ENCODE assay signal across 9 mouse cellular contexts in genomic region chr2:152080685-152081541, GRCm38 (mm10). TPM values are rescaled to one million over a fixed set of nuclear protein-coding genes. Genes with fewer than 3 reads are reported as not detected.
A peak's percentile ranks its signal among the peaks of the same experiment; 100 is the strongest.
DNase-seq lines count a peak whose midpoint lies in the region; ATAC-seq and TF ChIP-seq lines count a peak whose summit lies in the region.
"Had no signal": no experiment of that assay in that cellular context is flagged by ENCODE, and none has a peak within 500 bp of the region (broad histone marks: within the 10 kb centered on the region; RNA-seq: fewer than 3 reads in every experiment).

TSS of gene Scrt2 (plus strand) at chr2:152081529.

- H3K9me3 ChIP-seq in lung, embryonic 14.5 days (ENCODE audit: low read depth, low read length) = no peaks in the 10 kb centered on the region
- H3K9me3 ChIP-seq in limb, embryonic 12.5 days = no peaks in the 10 kb centered on the region
- H3K9me3 ChIP-seq in neural tube, embryonic 13.5 days = no peaks in the 10 kb centered on the region

- peak within 1 kb of the TSS; percentile 16; the same call in 1 of the 2 replicates for H3K4me3 ChIP-seq in lung, embryonic 14.5 days (ENCODE audit: low read depth, low read length)
- H3K4me3 ChIP-seq in limb, embryonic 12.5 days (replicated peaks) = peak within 1 kb of the TSS; percentile 34
- peak within 1 kb of the TSS; percentile 94 for H3K4me3 ChIP-seq in neural tube, embryonic 13.5 days

- intact Hi-C loops in heart, postnatal 14 days (cut with DNase I) = no loop called here

- H3K27ac ChIP-seq in lung, embryonic 14.5 days (ENCODE audit: low read depth) = no peak within 1 kb of the TSS
- no peak within 1 kb of the TSS for H3K27ac ChIP-seq in limb, embryonic 12.5 days
- peak within 1 kb of the TSS; percentile 99 for H3K27ac ChIP-seq in neural tube, embryonic 13.5 days (replicated peaks)

- H3K4me2 ChIP-seq in lung, embryonic 14.5 days = peak within 1 kb of the TSS; percentile 59
- H3K4me2 ChIP-seq in limb, embryonic 12.5 days = peak within 1 kb of the TSS; percentile 65
- H3K4me2 ChIP-seq in neural tube, embryonic 13.5 days = peak within 1 kb of the TSS; percentile 95

- H3K27me3 ChIP-seq in lung, embryonic 14.5 days (ENCODE audit: insufficient read depth, low read length) = peaks cover 55% of the 10 kb centered on the region
- peaks cover 95% of the 10 kb centered on the region for H3K27me3 ChIP-seq in limb, embryonic 12.5 days
- H3K27me3 ChIP-seq in neural tube, embryonic 13.5 days = no peaks in the 10 kb centered on the region; the same call in 1 of the 2 replicates

- WGBS in lung, embryonic 14.5 days = 1% methylated on average over 23 of the region's 24 CpGs
- WGBS in limb, embryonic 12.5 days = under 1% methylated on average over 23 of the region's 24 CpGs
- WGBS in neural tube, embryonic 13.5 days = under 1% methylated on average over 21 of the region's 24 CpGs

- peak; percentile 31 for DNase-seq in lung, embryonic 14.5 days
- DNase-seq in lung, postnatal 14 days = no peak
- DNase-seq in embryo, embryonic 9.5 days (ENCODE audit: extremely low spot score) = peak; percentile 48
- peak; percentile 23 to 33 for DNase-seq in heart, postnatal 14 days
- no peak for DNase-seq in urinary bladder, postnatal 4 days (ENCODE audit: low spot score in 2 of 2)

- H3K4me1 ChIP-seq in lung, embryonic 14.5 days (ENCODE audit: insufficient read depth) = no peaks in the 10 kb centered on the region
- peaks cover 18% of the 10 kb centered on the region for H3K4me1 ChIP-seq in limb, embryonic 12.5 days (replicated peaks)
- H3K4me1 ChIP-seq in neural tube, embryonic 13.5 days (replicated peaks) = peaks cover 78% of the 10 kb centered on the region

- H3K36me3 ChIP-seq in lung, embryonic 14.5 days (ENCODE audit: insufficient read depth) = no peaks in the 10 kb centered on the region
- no peaks in the 10 kb centered on the region for H3K36me3 ChIP-seq in limb, embryonic 12.5 days
- peaks cover 8% of the 10 kb centered on the region; the same call in 1 of the 2 replicates for H3K36me3 ChIP-seq in neural tube, embryonic 13.5 days

- no peak within 1 kb of the TSS for H3K9ac ChIP-seq in lung, embryonic 14.5 days
- no peak within 1 kb of the TSS; the same call in 1 of the 2 replicates for H3K9ac ChIP-seq in limb, embryonic 12.5 days (replicated peaks)
- H3K9ac ChIP-seq in neural tube, embryonic 13.5 days = peak within 1 kb of the TSS; percentile 99

- TF ChIP-seq CTCF in lung, embryonic 14.5 days (IDR thresholded peaks at IDR 0.05; ENCODE audit: low read depth) = no peak

- no peak for ATAC-seq in lung, embryonic 14.5 days (ENCODE audit: insufficient read depth)
- peak; percentile 12; the same call in 1 of the 2 replicates for ATAC-seq in limb, embryonic 12.5 days (ENCODE audit: insufficient number of reproducible peaks, insufficient read depth, low FRiP score, low TSS enrichment, low read depth)
- peak; percentile 68 for ATAC-seq in neural tube, embryonic 13.5 days (ENCODE audit: low read depth)
- ATAC-seq in inflammation-experienced regulatory T-cells, adult 6 months = no peak

RNA-seq across cellular contexts. Expression of gene Scrt2, which starts in this region (rescaled TPM):
- not detected in 2 replicates for polyA plus RNA-seq in lung, embryonic 14.5 days (2014; fragmentation: Nextera tagmentation; extraction: Ambion mirVana)
- total RNA-seq in heart, postnatal 14 days (2021) = not detected
- polyA plus RNA-seq in limb, embryonic 12.5 days (2016; fragmentation: Nextera tagmentation; extraction: Ambion mirVana) = not detected in 2 replicates
- 30.0 and 30.2 TPM in 2 replicates for polyA plus RNA-seq in neural tube, embryonic 13.5 days (2015; fragmentation: Nextera tagmentation; extraction: Ambion mirVana)
- not detected for polyA plus RNA-seq in inflammation-experienced regulatory T-cells, adult 6 months (2017; shearing (Covaris generic))
- total RNA-seq: liver, adult 2 months had no signal
- polyA plus RNA-seq: liver, adult 2 months had no signal

Comparison
In these comparisons a context has a peak if more than half of its experiments do, and no peak if none do; other contexts are left out.
1. RNA of gene Scrt2 (polyA plus RNA-seq): 30.0 to 30.2 TPM in neural tube, embryonic 13.5 days; not detected in lung, embryonic 14.5 days, not detected in limb, embryonic 12.5 days and not detected in inflammation-experienced regulatory T-cells, adult 6 months; every median in the first group is over 10 times any median in the second.
2. Peak in DNase-seq, H3K4me3 ChIP-seq and H3K4me2 ChIP-seq in lung, embryonic 14.5 days; RNA of the gene not detected or under 1 TPM.
3. Peak in DNase-seq in heart, postnatal 14 days; RNA of the gene not detected or under 1 TPM.
4. Peak in ATAC-seq, H3K4me3 ChIP-seq and H3K4me2 ChIP-seq in limb, embryonic 12.5 days; RNA of the gene not detected or under 1 TPM.
5. H3K4me3 ChIP-seq: peak in every context shown above with its lines; median percentile 94 in neural tube, embryonic 13.5 days; 34 in limb, embryonic 12.5 days; 16 in lung, embryonic 14.5 days.
6. Peak in every context shown above with its lines, with median percentiles within 50 percentile points of each other: H3K4me2 ChIP-seq.